Mouse (Mus musculus) heart, embryonic 15.5 days (tissue): ENCODE measurements around the gene Tchhl1. TPM values are rescaled to one million over a fixed set of nuclear protein-coding genes. Genes with fewer than 3 reads are reported as not detected.

Experiments used
- microRNA-seq: library from miRNA; unstranded; fragments of <30 nt; microRNA quantifications from one replicate; pipeline ENCODE4, GENCODE M21; 2016
- polyA plus RNA-seq: library from polyadenylated mRNA; unstranded; fragments of >200 nt; fragmentation: Nextera tagmentation; extraction: Ambion mirVana; gene quantifications from 2 replicates; pipeline ENCODE4 v1.2.1, GENCODE M21; 2015

The Tchhl1 gene
- polyA plus RNA-seq, 1 experiment from 2014 or later = not detected

Small RNA genes within 50 kb of the gene (microRNA-seq; reads per million reads assigned to microRNA genes)
- not detected for gene Gm22752

Other genes starting within 250 kb of the Tchhl1 start
- gene Flg, start 195.2 kb upstream of the Tchhl1 start, polyA plus RNA-seq = not detected in 2 replicates
- gene Hrnr, start 149.0 kb upstream of the Tchhl1 start, polyA plus RNA-seq = 0.04 TPM in 1 of 2 replicates, not detected in the other
- gene Rptn, start 75.1 kb upstream of the Tchhl1 start, polyA plus RNA-seq = not detected in 2 replicates
- gene Tchh, start 26.4 kb upstream of the Tchhl1 start, polyA plus RNA-seq = 0.53 and 0.67 TPM in 2 replicates
- gene S100a11, start 51.7 kb downstream of the Tchhl1 start, polyA plus RNA-seq = 878 and 910 TPM in 2 replicates
- gene S100a10, start 86.3 kb downstream of the Tchhl1 start, polyA plus RNA-seq = 249 and 250 TPM in 2 replicates
- gene Tdpoz2, start 183.9 kb downstream of the Tchhl1 start, polyA plus RNA-seq = not detected in 2 replicates
- gene Tdpoz1, start 207.6 kb downstream of the Tchhl1 start, polyA plus RNA-seq = not detected in 2 replicates
- gene Gm37596, start 224.3 kb downstream of the Tchhl1 start, polyA plus RNA-seq = not detected in 2 replicates